Mouse (Mus musculus) G1E-ER4 (cell line): ENCODE data around the gene Arhgap42. TPM values are rescaled to one million over a fixed set of nuclear protein-coding genes. Genes with fewer than 3 reads are reported as not detected.

Source experiments
- GATA1 ChIP-seq: IDR thresholded peaks from one replicate; pipeline ENCODE4 v1.8.0; 2012; ENCODE audit warnings: low read length, inconsistent platforms
- polyA plus RNA-seq: library from polyadenylated mRNA; stranded (reverse); fragments of >175 nt; gene quantifications from 2 replicates; pipeline ENCODE4 v1.2.3, GENCODE M21; 2012

Gene Arhgap42
- polyA plus RNA-seq, 1 experiment = not detected

DNA sequence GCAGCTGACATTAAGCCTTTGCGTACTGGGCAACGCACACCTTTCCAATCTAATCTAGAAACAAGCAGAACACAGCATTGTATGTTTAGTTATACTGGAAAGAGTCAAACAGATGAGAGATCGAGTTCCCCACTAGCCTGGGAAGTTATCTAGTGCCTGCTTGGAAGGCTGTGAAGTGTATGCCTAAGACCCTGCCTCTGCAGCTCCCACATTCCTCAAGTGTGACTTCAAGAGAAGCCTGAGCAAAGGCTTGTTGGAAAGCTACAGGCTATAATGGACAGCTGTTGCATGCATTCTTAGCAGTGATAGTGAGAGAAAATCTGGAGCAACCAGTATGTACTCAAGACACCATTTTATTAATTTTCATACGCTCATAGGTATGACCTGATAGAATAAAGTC, 61.2 kb downstream of the Arhgap42 start:
- no peak for TF ChIP-seq GATA1

DNA sequence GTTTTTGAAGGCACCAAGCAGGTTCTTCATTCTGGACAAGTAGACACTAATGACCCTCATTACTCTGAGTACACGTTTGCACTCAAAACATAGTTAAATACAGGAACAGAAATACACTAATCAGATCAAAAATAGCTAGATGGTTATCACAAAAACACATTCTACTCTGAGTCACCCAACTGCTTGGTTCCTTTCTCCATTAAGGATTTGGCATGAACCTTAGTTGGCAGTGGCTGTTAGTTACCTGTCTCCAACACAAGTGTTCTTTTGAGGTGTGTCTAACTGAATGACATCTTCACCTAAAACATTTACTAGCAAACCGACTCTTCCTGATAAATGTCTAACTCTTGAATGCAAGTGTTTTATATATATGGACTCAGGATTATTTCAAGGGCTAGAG, 64.0 kb downstream of the Arhgap42 start:
- no peak for TF ChIP-seq GATA1

DNA sequence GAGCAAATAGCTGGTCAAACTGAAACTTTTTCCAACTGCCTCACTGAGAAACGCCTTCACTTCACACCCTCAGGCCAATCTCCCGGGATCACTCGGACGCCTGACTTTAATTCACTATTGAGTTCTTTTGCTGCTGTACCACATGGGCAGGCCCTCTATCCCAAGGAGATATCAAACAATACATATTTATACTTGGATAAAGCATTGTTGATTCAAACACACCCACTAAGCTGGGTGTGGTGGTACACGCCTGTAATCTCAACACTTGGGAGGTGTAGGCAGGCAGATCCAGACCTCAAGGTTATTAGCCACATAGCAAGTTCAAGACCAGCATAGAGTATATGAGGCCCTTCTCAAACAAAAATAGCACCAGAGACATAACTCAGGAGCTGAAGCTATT, 64.7 kb downstream of the Arhgap42 start:
- no peak for TF ChIP-seq GATA1

- no peak for TF ChIP-seq GATA1
Observed at GRCm38 (mm10) chr9:9173091-9173490, 65.8 kb downstream of the Arhgap42 start.

DNA sequence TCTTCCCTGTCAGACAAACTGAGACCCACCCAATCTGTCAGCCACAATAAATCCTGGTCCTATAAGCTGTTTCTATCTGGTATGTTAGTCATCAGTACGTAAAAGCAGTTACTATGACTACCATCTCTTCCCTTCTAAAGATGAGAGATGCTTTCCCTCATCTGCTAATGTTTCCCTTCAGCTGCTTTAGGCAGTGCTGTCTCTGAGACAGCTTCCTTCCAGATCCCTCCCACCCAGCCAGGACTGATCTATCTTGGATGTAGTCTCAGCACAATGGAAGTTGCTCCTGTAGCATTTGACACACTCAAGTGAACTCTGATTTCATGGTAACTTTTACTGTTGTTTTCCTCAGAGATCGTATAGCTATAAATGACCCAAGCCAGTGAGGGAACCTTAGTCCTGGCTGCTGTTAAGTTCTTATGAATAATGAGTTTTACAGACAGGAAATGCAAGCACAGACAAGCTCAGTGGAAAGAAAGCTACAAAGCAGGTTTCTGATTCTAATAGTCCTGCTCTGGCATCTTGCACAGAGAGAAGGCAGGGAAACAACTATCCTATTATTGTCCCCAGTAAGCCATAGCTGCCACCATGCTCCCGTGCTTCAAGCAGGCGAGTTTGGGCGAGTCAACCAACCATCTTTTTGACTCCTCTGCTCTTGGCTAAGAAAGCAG, 67.6 kb downstream of the Arhgap42 start:
- TF ChIP-seq GATA1 = no peak

- no peak for TF ChIP-seq GATA1
Observed at GRCm38 (mm10) chr9:9165641-9166063, 73.2 kb downstream of the Arhgap42 start.

DNA sequence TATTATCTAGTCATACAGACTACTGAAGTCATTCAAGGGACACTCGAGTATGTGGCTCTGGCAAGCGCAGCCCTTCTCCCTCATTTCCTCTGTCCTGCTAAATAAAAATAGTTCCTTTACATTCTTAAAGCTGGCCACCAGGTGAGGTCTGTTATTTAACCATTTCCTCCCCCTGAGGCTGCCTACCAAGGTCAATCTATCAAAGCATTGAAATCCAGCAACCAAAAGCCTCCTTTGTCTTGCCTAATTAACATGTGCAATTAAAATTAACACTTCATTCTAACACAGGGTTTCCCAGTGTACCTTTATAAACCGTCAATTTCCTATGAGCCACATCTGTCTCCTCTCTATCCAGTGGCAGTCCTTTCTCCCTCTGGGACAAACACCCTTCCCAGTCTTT, 78.2 kb downstream of the Arhgap42 start:
- TF ChIP-seq GATA1 = no peak

DNA sequence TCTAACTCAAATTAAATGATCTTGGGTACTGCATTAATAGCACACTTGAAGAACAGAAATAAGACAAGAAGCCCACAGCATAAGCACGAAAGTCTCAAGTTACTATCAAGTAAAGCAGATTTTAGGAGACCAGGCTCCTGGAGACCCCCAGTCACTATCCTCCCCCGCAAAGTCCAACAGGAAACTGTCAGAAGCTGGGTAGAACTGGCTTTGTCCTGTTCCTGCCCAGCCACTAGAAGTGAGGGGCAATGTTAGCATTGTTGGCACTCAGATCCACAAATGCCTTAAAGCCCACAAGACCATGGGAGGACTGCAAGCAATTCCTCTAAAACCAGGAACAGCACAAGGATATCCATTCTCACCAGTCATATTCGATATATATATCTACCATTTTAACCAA, 80.7 kb downstream of the Arhgap42 start:
- no peak for TF ChIP-seq GATA1

DNA sequence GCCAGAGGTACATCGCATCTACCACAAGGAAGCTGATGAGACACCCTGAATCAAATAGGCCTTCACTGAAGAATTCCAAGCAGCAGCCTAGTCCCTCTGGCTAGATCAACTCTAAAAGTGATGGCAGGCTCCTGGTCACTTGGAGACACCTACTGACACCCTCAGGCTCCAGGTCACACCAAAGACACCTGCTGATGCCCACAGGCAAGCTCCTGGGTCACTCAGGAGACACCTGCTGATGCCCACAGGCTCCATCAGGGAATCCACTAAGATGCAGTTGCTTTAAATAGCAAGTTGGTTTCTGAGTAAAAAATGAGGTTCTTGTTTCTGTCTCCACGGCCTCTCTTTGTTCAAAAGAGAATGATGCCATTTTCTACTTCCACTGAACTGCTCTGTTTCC, 81.5 kb downstream of the Arhgap42 start:
- TF ChIP-seq GATA1 = no peak

DNA sequence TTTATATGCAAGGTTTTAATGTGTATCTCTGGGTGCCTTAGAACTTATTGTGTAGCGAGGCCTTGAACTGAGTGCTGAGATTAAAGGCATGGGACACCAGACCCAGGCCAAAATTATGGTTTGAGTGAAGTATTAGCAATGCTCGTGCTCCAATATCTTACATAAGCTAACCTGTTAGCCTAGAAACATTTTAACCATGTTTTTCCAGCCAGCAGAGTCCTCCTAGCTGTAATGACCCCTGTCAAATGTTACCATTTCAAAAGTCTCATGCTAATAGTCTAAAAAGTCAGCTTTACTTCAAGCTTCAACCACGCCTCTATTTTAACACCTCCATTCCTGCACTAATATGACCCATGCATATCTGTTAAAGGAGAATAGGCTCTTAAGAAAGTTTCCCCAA, 84.3 kb downstream of the Arhgap42 start:
- TF ChIP-seq GATA1 = no peak

- no peak for TF ChIP-seq GATA1
Observed at GRCm38 (mm10) chr9:9144301-9145121, 94.4 kb downstream of the Arhgap42 start.

DNA sequence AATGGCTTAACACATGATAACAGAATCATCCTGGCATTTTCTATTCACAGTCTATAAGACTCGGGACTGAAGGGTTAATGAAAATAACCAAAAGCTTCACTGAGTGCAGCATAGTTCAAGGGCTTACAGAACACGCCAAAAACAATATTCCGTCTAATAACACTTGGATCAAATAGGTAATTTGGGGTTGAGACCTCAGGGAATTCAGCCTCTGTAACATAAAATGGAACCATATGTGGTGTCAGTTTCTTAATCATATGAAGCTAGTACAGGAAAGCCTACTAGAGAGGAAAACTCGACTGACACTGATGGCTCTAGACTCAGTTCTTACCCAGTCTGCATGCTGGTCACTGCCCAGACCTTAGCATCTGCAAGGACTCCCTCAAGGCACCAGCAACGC, 95.8 kb downstream of the Arhgap42 start:
- no peak for TF ChIP-seq GATA1

GRCm38 (mm10) chr9:9142561-9142960, 96.3 kb downstream of the Arhgap42 start:
- TF ChIP-seq GATA1 = no peak

DNA sequence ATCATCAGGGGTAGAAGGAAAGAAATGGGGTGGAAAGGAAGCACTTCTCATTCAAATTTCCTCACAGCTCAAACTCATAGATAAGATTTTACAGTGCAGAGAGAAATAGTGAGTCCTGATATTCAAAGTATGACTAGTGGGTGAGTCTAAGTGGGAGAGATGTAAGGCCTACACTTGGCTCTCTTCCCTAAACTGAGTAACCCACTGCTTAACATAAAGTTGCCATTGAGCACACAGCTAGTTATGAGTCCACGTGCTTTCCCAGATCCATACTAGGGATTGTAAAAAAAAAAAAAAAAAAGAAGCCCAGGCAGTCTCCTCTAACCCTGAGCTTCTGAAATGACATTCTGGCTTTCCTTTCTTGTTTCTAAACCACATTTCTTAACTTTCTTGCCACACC, 96.8 kb downstream of the Arhgap42 start:
- TF ChIP-seq GATA1 = no peak

DNA sequence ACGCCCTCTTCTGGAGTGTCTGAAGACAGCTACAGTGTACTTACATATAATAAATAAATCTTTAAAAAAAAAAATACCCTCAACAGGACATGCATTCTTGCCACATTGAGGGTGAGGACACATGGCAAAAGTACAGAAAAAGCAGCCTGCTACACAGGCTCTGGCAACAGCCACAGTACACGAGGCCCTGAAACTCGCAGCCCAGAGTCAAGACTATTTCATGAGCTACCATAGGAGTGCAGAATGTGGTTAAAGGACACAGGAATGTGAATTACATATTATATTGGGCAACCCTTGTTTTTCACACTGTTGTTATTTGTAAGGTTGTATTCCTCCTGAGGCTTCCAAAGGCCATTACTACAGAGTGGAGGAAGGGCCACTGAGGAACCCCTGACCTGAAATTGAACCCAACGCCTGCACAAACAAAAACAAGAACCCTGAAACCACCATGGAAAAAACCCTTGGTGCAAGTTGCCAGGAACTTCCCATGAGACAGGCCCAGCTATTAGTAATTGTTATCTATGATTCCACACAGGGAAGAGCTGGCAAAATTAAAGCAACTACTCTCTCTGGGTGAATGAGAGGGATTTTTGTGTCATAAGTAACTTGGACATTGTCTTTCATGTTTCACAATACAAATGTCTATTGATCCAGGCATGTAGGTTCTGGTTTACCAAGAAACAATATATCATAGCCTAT, 109.8 kb downstream of the Arhgap42 start:
- TF ChIP-seq GATA1 = no peak

GRCm38 (mm10) chr9:9127041-9127755, 111.7 kb downstream of the Arhgap42 start:
- TF ChIP-seq GATA1 = no peak
